ENCODE assay signal across 27 mouse cellular contexts in genomic region chr17:48972866-48973265, GRCm38 (mm10). TPM values are rescaled to one million over a fixed set of nuclear protein-coding genes. Genes with fewer than 3 reads are reported as not detected.
DNase-seq lines count a peak whose midpoint lies in the region; ATAC-seq and TF ChIP-seq lines count a peak whose summit lies in the region.
"Had no signal": no experiment of that assay in that cellular context is flagged by ENCODE, and none has a peak within 500 bp of the region (broad histone marks: within the 10 kb centered on the region; RNA-seq: fewer than 3 reads in every experiment).

No protein-coding gene starts in this region.

- H3K27me3 ChIP-seq in forebrain, embryonic 10.5 days (ENCODE audit: poor library complexity, severe bottlenecking) = peaks cover 13% of the 10 kb centered on the region
- peaks cover 4% of the 10 kb centered on the region; the same call in 1 of the 2 replicates for H3K27me3 ChIP-seq in forebrain, embryonic 12.5 days
- H3K27me3 ChIP-seq in E14TG2a.4 (ENCODE audit: insufficient read depth, low read length) = peaks cover 4% of the 10 kb centered on the region; the same call in 1 of the 2 replicates
- H3K27me3 ChIP-seq in limb, embryonic 10.5 days (ENCODE audit: low read depth, poor library complexity, severe bottlenecking) = no peaks in the 10 kb centered on the region
- H3K27me3 ChIP-seq: CH12.LX; embryonic facial prominence, embryonic 13.5 days; embryonic facial prominence, embryonic 15.5 days; Patski had no signal

- no peaks in the 10 kb centered on the region for H3K9me3 ChIP-seq in forebrain, embryonic 10.5 days
- no peaks in the 10 kb centered on the region for H3K9me3 ChIP-seq in forebrain, embryonic 12.5 days
- H3K9me3 ChIP-seq in E14TG2a.4 (ENCODE audit: low read length) = no peaks in the 10 kb centered on the region
- no peaks in the 10 kb centered on the region for H3K9me3 ChIP-seq in limb, embryonic 10.5 days (replicated peaks)
- H3K9me3 ChIP-seq: embryonic facial prominence, embryonic 13.5 days; embryonic facial prominence, embryonic 15.5 days had no signal

- no peak overlapping the region for H3K4me2 ChIP-seq in forebrain, embryonic 12.5 days
- H3K4me2 ChIP-seq: embryonic facial prominence, embryonic 13.5 days; embryonic facial prominence, embryonic 15.5 days had no signal

- H3K27ac ChIP-seq in forebrain, embryonic 10.5 days = 0 out of 2 replicates have a peak overlapping the region, but pooled peaks have one; percentile 40
- no peak overlapping the region for H3K27ac ChIP-seq in forebrain, embryonic 12.5 days
- H3K27ac ChIP-seq in limb, embryonic 10.5 days = 0 out of 2 replicates have a peak overlapping the region, but pooled peaks have one; percentile 56
- H3K27ac ChIP-seq: embryonic facial prominence, embryonic 13.5 days; embryonic facial prominence, embryonic 15.5 days had no signal

- TF ChIP-seq CTCF in E14TG2a.4 (conservative IDR thresholded peaks at IDR 0.05; ENCODE audit: low read length) = no peak

- peaks cover 81% of the 10 kb centered on the region for H3K4me1 ChIP-seq in forebrain, embryonic 10.5 days
- H3K4me1 ChIP-seq in forebrain, embryonic 12.5 days = peaks cover 67% of the 10 kb centered on the region
- peaks cover 52% of the 10 kb centered on the region for H3K4me1 ChIP-seq in E14TG2a.4 (replicated peaks; ENCODE audit: low read depth, low read length)
- H3K4me1 ChIP-seq in limb, embryonic 10.5 days = peaks cover 60% of the 10 kb centered on the region

- WGBS in forebrain, embryonic 10.5 days = 21% methylated on average over 6 of the region's 6 CpGs
- 19% methylated on average over 6 of the region's 6 CpGs for WGBS in forebrain, embryonic 12.5 days
- WGBS in limb, embryonic 10.5 days = 42% methylated on average over 6 of the region's 6 CpGs

- no peak overlapping the region for H3K4me3 ChIP-seq in forebrain, embryonic 10.5 days
- H3K4me3 ChIP-seq in forebrain, embryonic 12.5 days (replicated peaks) = no peak overlapping the region
- H3K4me3 ChIP-seq in E14TG2a.4 (replicated peaks; ENCODE audit: low read length) = peak overlapping the region; percentile 5; the same call in 1 of the 2 replicates
- H3K4me3 ChIP-seq in limb, embryonic 10.5 days = no peak overlapping the region
- H3K4me3 ChIP-seq: embryonic facial prominence, embryonic 13.5 days; embryonic facial prominence, embryonic 15.5 days; erythroblast, embryonic 14.5 days had no signal

- no peak for DNase-seq in forebrain, embryonic 10.5 days (ENCODE audit: extremely low spot score, low spot score)
- peak; percentile 49 for DNase-seq in R1 (ENCODE audit: low read depth, low spot score)
- no peak for DNase-seq in limb, embryonic 10.5 days (ENCODE audit: low spot score)
- no peak for DNase-seq in frontal cortex, postnatal 25 days (ENCODE audit: low spot score in 2 of 2)
- no peak for DNase-seq in cerebellum, adult 18-20 months
- DNase-seq: adrenal gland, adult 8-10 months; adrenal gland, postnatal 14 days; adrenal gland, postnatal 36 days; B cell, adult 2 months; cerebellum, adult 11-12 months; cerebellum, adult 8-10 months; cerebellum, adult 9-11 months; cerebellum, postnatal 14 days; cerebellum, postnatal 36 days; embryo, embryonic 11 days had no signal

- no peak for ATAC-seq in forebrain, embryonic 12.5 days (ENCODE audit: low FRiP score)
- ATAC-seq: activated CD4-positive, CD25-positive, alpha-beta regulatory T cell, adult 4 months; CD4-positive, CD25-positive, alpha-beta regulatory T cell, adult 4 months; forebrain, embryonic 14.5 days; forebrain, embryonic 16.5 days; Patski had no signal

- H3K36me3 ChIP-seq in forebrain, embryonic 10.5 days (replicated peaks) = no peaks in the 10 kb centered on the region
- H3K36me3 ChIP-seq in forebrain, embryonic 12.5 days (replicated peaks) = no peaks in the 10 kb centered on the region
- H3K36me3 ChIP-seq in E14TG2a.4 (ENCODE audit: insufficient read depth, low read length) = no peaks in the 10 kb centered on the region
- no peaks in the 10 kb centered on the region for H3K36me3 ChIP-seq in limb, embryonic 10.5 days
- H3K36me3 ChIP-seq: embryonic facial prominence, embryonic 13.5 days; embryonic facial prominence, embryonic 15.5 days; G1E had no signal

- H3K9ac ChIP-seq in forebrain, embryonic 12.5 days = no peak overlapping the region
- H3K9ac ChIP-seq: embryonic facial prominence, embryonic 13.5 days; embryonic facial prominence, embryonic 15.5 days had no signal

RNA-seq across cellular contexts. Expression of gene Lrfn2, which starts 40.7 kb away (rescaled TPM):
- 0.84 and 1.2 TPM in 2 replicates for polyA plus RNA-seq in forebrain, embryonic 10.5 days (2016; fragmentation: Nextera tagmentation; extraction: Ambion mirVana)
- 1.8 and 2.2 TPM in 2 replicates for polyA plus RNA-seq in forebrain, embryonic 12.5 days (2016; fragmentation: Nextera tagmentation; extraction: Ambion mirVana)
- 0.10 TPM in 1 of 2 replicates, not detected in the other for polyA plus RNA-seq in limb, embryonic 10.5 days (2016; fragmentation: Nextera tagmentation; extraction: Ambion mirVana)
- polyA plus RNA-seq: activated CD4-positive, CD25-positive, alpha-beta regulatory T cell, adult 4 months; CD4-positive, CD25-positive, alpha-beta regulatory T cell, adult 4 months; erythroblast, embryonic 14.5 days; G1E; Patski had no signal
